Mouse (Mus musculus) liver, adult (tissue): Measurements from ENCODE around the gene Atp2c1.

Experiments
- GATA4 ChIP-seq: IDR thresholded peaks from 2 replicates; pipeline ENCODE4 v1.6.1; 2014; ENCODE audit warnings: mild to moderate bottlenecking, low read length; ENCODE audit not compliant: insufficient replicate concordance

The Atp2c1 gene

DNA sequence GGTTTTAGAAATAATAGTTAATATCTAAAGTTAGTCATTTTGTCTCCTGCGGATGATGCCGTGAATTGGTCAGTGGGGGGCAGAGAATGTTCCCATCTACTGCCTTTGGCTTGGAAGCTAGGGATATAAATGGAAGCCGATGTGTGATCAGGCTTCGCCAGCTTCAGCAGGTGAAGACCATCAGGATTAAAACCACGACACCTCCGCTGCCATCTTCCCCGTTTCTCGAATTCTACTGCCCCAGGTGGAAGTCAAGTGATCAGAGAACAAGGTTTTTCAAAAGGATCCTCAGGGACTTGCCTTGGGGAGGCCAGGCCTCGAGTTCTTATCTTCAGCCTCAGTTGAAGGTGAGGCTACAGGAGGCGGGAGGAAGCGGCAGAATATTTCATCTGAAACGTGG, at the start of gene Atp2c1:
Atp2c1 (minus strand) TSS at position 101 of the 400 bp plus-strand sequence.
- TF ChIP-seq GATA4: no peak

GRCm38 (mm10) chr9:105557452-105557851, 30.3 kb upstream of the Atp2c1 start:
- no peak for TF ChIP-seq GATA4

DNA sequence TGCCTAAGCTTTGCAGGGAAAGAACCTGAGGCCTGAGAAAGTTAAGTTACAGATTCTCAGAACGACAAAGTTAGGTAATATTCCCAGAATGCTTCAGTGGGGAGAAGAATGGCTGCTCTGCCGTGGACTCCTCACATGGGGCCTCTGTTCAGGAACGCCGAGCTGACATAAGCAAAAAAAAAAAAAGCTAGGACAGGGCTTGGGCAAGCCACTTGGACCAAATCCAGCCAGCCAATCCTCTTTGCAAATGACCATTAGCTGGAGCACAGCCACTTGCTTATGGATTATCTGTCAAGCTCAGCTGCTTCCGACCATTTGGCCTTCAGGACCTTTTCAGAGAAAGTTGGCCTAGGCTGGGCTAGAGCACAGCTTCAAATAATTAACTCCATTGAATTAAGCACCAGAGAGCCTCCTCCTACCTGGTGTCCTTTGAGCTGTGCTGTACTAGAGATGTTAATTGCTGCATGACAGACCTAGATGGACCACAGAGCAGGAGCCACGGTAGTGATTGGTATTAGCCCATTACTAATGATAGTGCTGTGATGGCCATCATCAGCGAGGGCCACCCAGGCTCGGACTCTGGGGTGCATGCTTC, 29.1 kb upstream of the Atp2c1 start:
- TF ChIP-seq GATA4: no peak

- no peak for TF ChIP-seq GATA4
Measured at GRCm38 (mm10) chr9:105554439-105554807, 27.3 kb upstream of the Atp2c1 start.

DNA sequence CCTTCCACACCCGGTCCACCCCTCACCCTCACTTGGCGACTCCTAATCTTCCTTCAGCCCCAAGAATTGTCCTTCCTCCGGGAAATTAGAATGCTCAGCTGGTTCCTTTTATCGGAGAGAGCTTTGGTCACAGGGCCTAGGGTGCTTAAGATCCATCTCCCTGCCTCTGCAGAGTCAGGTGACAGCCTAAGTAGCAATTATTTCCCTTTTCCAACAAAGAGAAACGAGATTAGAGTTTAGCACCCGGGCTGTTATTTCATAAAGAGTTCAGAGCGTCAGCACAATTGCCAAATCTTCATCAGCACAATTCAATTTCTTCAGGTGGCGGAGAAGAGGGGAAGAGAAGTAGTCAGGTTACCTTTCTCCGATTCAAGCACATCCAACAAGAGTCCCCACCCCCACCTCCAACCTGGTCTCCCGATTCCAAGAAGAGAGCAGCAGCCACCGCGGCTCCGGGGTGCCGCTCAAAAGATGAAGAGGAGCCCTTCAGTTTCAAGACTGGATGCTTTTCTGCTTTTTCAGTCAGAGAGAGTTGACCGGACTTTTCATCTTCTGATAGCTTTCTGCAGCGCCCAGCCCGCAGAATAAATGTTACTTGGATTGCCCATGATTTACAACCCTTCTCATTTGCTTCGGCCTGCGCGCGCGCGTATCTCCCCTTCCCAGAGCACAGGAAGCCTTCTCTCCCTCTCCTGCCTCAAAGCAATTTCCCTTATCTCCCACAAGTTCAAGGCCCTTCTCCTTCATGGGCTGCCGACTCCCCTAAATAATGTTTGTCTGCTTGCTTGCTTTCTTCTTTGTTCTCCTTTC, 26.7 kb upstream of the Atp2c1 start:
- TF ChIP-seq GATA4: no peak; the same call in 1 of the 2 replicates

GRCm38 (mm10) chr9:105551407-105551806, 24.3 kb upstream of the Atp2c1 start:
- TF ChIP-seq GATA4: no peak

DNA sequence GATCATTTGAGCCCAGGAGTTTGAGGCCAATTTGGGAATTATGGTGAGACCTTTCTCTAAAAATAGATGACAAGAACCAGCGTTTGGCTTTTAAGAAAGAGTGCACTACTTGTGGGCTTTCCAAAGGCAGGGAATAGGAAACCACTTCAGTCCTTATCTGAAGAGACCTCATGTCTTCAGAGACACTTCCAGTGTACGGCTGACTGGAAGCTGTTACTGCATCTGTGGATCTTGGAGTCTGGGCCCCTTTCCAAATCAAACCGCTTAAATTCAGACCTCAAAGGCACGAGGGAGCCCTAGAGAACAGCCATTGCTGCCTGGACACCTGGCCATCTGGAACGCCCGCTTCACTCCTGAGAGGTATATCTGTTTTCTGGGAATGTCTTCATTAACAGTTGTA, 22.0 kb upstream of the Atp2c1 start:
- no peak for TF ChIP-seq GATA4

DNA sequence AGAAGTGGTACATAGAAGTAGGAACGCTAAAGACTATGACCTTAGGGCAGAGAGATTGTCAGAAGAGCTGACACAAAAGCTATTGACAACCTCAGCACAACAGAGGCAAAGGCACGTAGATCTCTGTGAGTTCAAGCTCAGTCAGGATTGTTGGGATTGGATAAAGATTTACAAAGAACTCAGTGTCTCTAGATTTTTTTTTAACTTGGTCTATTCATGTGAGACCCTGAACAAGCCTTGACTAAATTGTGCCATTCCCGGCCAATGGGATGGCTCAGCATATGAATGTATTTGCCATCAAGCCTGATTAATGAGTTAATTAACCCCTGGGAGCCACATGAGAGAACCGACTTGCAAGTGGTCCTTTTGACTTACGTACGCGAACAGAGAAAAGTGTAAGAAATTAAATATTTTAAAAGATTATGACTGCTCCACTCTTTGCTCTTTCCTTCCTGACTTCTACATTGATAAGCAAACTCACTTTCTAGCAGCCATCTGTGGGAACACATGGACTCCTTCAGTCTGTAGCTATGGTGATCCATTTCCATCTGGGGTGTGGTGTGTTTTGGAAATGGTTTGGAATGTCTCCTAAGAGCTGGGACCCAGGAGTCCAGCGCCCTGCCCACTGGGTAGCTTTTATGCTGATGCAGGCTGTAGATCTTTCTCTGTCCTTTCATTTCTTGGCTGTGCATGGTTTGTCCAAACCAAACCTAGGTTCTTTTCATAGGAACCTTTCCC, 17.1 kb upstream of the Atp2c1 start:
- TF ChIP-seq GATA4: no peak

DNA sequence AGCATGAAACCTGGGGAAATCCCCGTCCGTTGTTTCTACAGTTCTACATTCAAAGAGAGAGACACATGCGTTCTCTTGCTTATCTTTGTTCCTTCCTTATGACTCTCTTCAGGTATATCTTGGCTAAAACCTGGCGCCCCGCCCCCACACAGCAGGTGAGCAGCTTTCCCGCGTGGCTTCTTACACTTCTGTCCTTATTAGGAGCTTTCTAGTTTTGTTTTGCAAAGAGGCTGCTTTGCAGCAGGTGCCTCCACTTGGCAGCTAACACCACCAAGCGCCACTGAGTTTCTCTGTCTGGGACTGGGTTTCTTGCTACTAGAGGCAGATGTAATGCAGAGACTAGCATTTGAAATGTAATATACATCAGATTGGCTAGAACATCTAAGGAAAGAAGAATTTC, 10.4 kb upstream of the Atp2c1 start:
- TF ChIP-seq GATA4: no peak

- TF ChIP-seq GATA4: no peak
Measured at GRCm38 (mm10) chr9:105536877-105537276, 9.8 kb upstream of the Atp2c1 start.

GRCm38 (mm10) chr9:105525355-105525754, 1.8 kb downstream of the Atp2c1 start:
- TF ChIP-seq GATA4: no peak

- TF ChIP-seq GATA4: no peak
Measured at GRCm38 (mm10) chr9:105523038-105523437, 4.1 kb downstream of the Atp2c1 start.

- TF ChIP-seq GATA4: no peak
Measured at GRCm38 (mm10) chr9:105522063-105522462, 5.1 kb downstream of the Atp2c1 start.

DNA sequence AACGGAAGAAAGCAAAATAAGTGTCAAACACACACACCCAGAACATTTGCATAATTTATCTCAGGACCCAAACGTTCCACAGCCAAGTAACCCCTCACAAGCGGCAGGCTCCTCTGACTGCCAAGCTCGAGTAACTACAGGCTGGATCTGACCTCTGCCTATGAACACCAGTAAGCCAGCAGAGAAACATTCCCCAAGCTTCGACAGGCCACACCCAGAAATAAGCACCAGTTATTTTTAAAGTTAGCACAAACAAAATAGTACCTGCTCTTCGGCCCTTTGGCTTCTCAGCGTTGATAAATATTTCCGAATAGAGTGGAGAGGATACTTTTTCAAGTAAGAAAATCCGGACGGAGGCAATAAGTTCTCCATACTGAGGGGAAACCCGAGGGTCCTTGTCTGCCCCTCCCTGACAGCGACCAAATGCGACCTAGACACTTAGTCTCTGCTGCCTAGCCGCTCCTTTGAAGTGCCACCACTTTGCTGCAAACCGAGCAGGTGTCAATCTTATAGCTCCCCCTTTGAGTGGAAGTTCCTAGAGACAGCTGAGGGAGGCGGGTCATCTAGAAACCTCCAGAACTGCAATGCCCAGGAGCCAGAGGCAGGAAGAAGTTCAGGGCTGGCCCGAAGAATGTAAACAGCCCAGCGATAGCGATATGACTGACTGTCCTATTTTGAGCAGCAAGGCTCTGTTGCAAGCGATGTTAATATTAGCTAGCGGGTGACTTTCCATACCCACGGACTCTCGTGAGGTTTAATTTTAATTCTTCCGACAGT, 6.2 kb downstream of the Atp2c1 start:
- TF ChIP-seq GATA4: peak; percentile 50; the same call in 1 of the 2 replicates

- no peak for TF ChIP-seq GATA4
Measured at GRCm38 (mm10) chr9:105519278-105519883, 7.7 kb downstream of the Atp2c1 start.

DNA sequence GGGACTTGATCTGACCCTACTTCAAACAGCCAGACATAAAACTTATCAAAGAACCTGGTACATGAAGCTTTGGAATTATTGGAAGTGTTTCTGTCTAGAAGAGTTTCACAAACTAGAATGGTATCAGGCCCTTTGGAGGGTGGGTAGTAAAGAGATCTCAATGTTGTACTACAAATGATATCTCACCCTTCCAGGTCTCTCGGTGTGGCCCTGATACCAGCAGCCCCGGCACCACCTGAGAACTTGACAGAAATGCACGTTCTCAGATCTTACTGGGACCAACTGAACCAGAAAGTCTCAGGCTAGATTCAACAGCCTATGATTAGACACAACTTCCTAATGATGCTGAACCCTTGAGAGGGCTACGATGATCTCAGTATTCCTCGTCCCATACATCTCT, 23.4 kb downstream of the Atp2c1 start:
- TF ChIP-seq GATA4: no peak
